ENCODE assay signal across 8 mouse cellular contexts in genomic region chr13:20288393-20288792, GRCm38 (mm10).
A peak's percentile ranks its signal among the peaks of the same experiment; 100 is the strongest.
DNase-seq lines count a peak whose midpoint lies in the region; ATAC-seq lines count a peak whose summit lies in the region.

No protein-coding gene starts in this region.

- H3K4me3 ChIP-seq in kidney, embryonic 15.5 days (replicated peaks): no peak overlapping the region

- no peaks in the 10 kb centered on the region for H3K27me3 ChIP-seq in kidney, embryonic 15.5 days

- no peaks in the 10 kb centered on the region for H3K9me3 ChIP-seq in kidney, embryonic 15.5 days (replicated peaks)

- H3K27ac ChIP-seq in kidney, embryonic 15.5 days: no peak overlapping the region

- H3K9ac ChIP-seq in kidney, embryonic 15.5 days: no peak overlapping the region

- WGBS in kidney, embryonic 15.5 days: 55% methylated on average over 7 of the region's 7 CpGs

- peak; percentile 59 for DNase-seq in layer of hippocampus, adult 9-11 months
- DNase-seq in layer of hippocampus, adult 9-10 months (ENCODE audit: low spot score): no peak
- DNase-seq in gastrocnemius, adult 8-10 months (ENCODE audit: low spot score in 2 of 2): peak; percentile 20 to 35
- DNase-seq in skeletal muscle tissue, adult 2 months (ENCODE audit: low read depth, low spot score): peak; percentile 68
- no peak for DNase-seq in MN1 (ENCODE audit: low spot score)
- DNase-seq in adrenal gland, adult 8-10 months: no peak
- DNase-seq in adrenal gland, adult (ENCODE audit: inconsistent age in 2 of 2, low spot score in 1 of 2): no peak

- H3K36me3 ChIP-seq in kidney, embryonic 15.5 days: no peaks in the 10 kb centered on the region

- peak; percentile 64 for ATAC-seq in kidney, embryonic 15.5 days (replicated peaks; ENCODE audit: low FRiP score)

- H3K4me2 ChIP-seq in kidney, embryonic 15.5 days: no peak overlapping the region

- H3K4me1 ChIP-seq in kidney, embryonic 15.5 days: peaks cover 4% of the 10 kb centered on the region; the same call in 1 of the 2 replicates

Comparison
In these comparisons a context has a peak if more than half of its experiments do, and no peak if none do; other contexts are left out.
1. DNase-seq: peak in layer of hippocampus, adult 9-11 months (single experiment), gastrocnemius, adult 8-10 months (2 of 2) and skeletal muscle tissue, adult 2 months (single experiment); none in layer of hippocampus, adult 9-10 months (single experiment), MN1 (single experiment), adrenal gland, adult 8-10 months (single experiment) and adrenal gland, adult (0 of 2).